Mouse (Mus musculus): Measurements from ENCODE around the gene Syngr1. TPM values are rescaled to one million over a fixed set of nuclear protein-coding genes. Genes with fewer than 3 reads are reported as not detected.
A peak's percentile ranks its signal among the peaks of the same experiment; 100 is the strongest.

Syngr1 gene
- polyA plus RNA-seq, 1 experiment from 2014 or later: 38.6 TPM

DNA sequence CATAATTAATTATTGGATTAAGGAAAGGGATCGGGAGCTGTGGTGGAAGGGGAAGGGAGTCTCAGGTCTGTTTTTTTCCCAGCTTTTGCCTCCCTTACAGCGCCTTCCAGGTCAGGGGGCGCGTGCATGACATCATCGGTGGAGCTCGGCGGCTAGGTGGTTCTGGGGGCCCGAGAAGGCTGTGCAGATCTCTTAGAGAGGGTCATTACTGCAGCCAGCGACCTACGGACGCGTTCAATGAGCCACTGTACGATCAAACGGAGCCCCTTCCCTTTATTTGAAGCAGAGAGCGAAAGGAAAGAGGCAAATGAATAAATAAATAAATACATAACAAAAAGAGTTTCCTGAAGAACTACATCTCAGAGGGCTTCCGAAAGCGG is 403 bp upstream of the Syngr1 start:
- no peaks in the 10 kb centered on the region for H3K36me3 ChIP-seq (ENCODE audit: control insufficient read depth, insufficient read depth, low read length)
- ATAC-seq (replicated peaks; ENCODE audit: low FRiP score): 0 out of 2 replicates have a peak, but pooled peaks have one; percentile 48
- H3K9me3 ChIP-seq (ENCODE audit: control insufficient read depth, low read length): peaks cover 4% of the 10 kb centered on the region
- WGBS: 2% methylated on average over 17 of the region's 17 CpGs
- peak; percentile 44 for DNase-seq (ENCODE audit: low spot score)
- peak overlapping the region; percentile 84 for H3K9ac ChIP-seq (ENCODE audit: low read depth, low read length)
- H3K27me3 ChIP-seq (replicated peaks; ENCODE audit: control insufficient read depth, insufficient read depth, low read length): peaks cover 18% of the 10 kb centered on the region
- H3K4me3 ChIP-seq (ENCODE audit: low read depth, low read length): peak overlapping the region; percentile 79
- peak overlapping the region; percentile 98 for H3K4me2 ChIP-seq
- peak overlapping the region; percentile 50 for H3K27ac ChIP-seq (ENCODE audit: low read depth, low read length)
- H3K4me1 ChIP-seq (replicated peaks; ENCODE audit: control insufficient read depth, insufficient read depth, low read length): peaks cover 15% of the 10 kb centered on the region

DNA sequence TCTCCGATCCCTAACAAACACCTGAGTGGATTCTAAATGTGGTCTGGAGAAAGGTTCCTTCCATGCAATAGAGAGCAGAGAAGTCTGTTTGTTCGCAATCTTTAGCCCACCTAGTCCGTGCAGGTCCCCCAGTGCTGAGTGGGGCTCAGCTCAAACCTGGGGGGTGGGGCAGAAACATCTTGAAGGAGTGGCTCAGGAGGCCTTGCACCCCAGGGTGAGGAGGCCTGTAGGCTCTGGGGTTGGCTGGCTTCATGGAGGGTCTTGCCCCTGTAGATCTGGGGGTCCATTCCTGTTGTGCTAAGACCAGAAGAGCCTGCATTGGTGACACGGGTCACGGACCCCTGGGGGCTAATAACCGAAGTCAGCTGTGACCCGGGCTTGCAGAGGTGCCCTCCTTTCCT is 907 bp downstream of the Syngr1 start:
- ATAC-seq (replicated peaks; ENCODE audit: low FRiP score) (no peak), DNase-seq (ENCODE audit: low spot score) (no peak)
- Histone ChIP-seq H3K9me3 (ENCODE audit: control insufficient read depth, low read length) (no peaks in the 10 kb centered on the region), H3K9ac (ENCODE audit: low read depth, low read length) (peak overlapping the region; percentile 84), H3K27ac (ENCODE audit: low read depth, low read length) (no peak overlapping the region), H3K36me3 (ENCODE audit: control insufficient read depth, insufficient read depth, low read length) (no peaks in the 10 kb centered on the region), H3K27me3 (replicated peaks; ENCODE audit: control insufficient read depth, insufficient read depth, low read length) (peaks cover 18% of the 10 kb centered on the region), H3K4me3 (ENCODE audit: low read depth, low read length) (peak overlapping the region; percentile 79), H3K4me1 (replicated peaks; ENCODE audit: control insufficient read depth, insufficient read depth, low read length) (peaks cover 28% of the 10 kb centered on the region), H3K4me2 (peak overlapping the region; percentile 98)
- 29% methylated on average over 7 of the region's 7 CpGs for WGBS

DNA sequence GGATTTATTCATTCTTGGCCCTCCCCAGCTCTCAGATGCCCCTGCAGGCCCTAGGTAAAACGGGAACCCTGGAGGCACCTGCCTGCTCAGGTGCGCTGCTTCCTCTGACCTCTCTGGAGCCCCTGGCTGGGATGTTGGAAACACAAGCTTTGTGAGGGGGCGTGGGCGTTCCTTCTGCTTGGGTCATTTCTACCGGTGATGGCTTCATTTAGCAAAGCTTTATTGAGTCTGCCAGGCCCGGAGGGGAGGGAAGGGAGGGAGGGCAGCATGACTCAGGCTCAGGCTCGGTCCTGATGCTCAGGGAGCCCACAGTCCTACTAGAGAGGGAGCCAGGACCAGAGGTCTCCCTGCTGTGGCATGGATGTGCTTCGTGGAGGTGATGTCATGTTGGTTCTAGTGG is 1.5 kb downstream of the Syngr1 start:
- 35% methylated on average over 8 of the region's 8 CpGs for WGBS

DNA sequence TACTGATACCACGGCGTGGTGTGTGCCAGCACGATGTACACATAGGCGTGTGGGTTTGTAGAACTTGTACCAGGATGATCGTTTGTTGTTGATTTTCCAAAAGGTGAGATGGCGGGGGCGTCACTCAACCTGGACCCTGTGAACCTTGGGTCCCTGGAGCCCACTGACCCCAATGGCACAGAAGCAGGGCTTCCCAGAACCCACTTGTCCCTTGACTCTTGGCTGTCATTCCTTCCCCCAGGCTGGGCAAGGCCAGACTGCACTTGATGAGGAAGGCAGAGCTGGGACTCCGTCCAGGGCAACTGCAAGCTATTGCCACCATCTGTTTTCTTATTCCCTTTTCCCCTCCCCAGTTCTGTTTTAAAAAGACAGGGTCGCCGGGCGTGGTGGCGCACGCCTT is 3.1 kb downstream of the Syngr1 start:
- no peaks in the 10 kb centered on the region for H3K36me3 ChIP-seq (ENCODE audit: control insufficient read depth, insufficient read depth, low read length)
- H3K9ac ChIP-seq (ENCODE audit: low read depth, low read length): no peak overlapping the region
- ATAC-seq (replicated peaks; ENCODE audit: low FRiP score) (no peak), DNase-seq (ENCODE audit: low spot score) (no peak)
- H3K4me2 ChIP-seq: no peak overlapping the region
- H3K4me1 ChIP-seq (replicated peaks; ENCODE audit: control insufficient read depth, insufficient read depth, low read length): peaks cover 44% of the 10 kb centered on the region
- WGBS: 93% methylated on average over 13 of the region's 13 CpGs
- H3K27ac ChIP-seq (ENCODE audit: low read depth, low read length): no peak overlapping the region
- peaks cover 18% of the 10 kb centered on the region for H3K27me3 ChIP-seq (replicated peaks; ENCODE audit: control insufficient read depth, insufficient read depth, low read length)
- H3K9me3 ChIP-seq (ENCODE audit: control insufficient read depth, low read length): no peaks in the 10 kb centered on the region
- no peak overlapping the region for H3K4me3 ChIP-seq (ENCODE audit: low read depth, low read length)

More for the DNA sequence above, 1.5 kb downstream of the Syngr1 start:
- Histone ChIP-seq H3K9ac (ENCODE audit: low read depth, low read length) (no peak overlapping the region), H3K4me3 (ENCODE audit: low read depth, low read length) (peak overlapping the region; percentile 79; the same call in 1 of the 2 replicates), H3K27ac (ENCODE audit: low read depth, low read length) (no peak overlapping the region), H3K36me3 (ENCODE audit: control insufficient read depth, insufficient read depth, low read length) (no peaks in the 10 kb centered on the region), H3K9me3 (ENCODE audit: control insufficient read depth, low read length) (no peaks in the 10 kb centered on the region), H3K27me3 (replicated peaks; ENCODE audit: control insufficient read depth, insufficient read depth, low read length) (peaks cover 18% of the 10 kb centered on the region), H3K4me2 (peak overlapping the region; percentile 98), H3K4me1 (replicated peaks; ENCODE audit: control insufficient read depth, insufficient read depth, low read length) (peaks cover 30% of the 10 kb centered on the region)
- ATAC-seq (replicated peaks; ENCODE audit: low FRiP score) (no peak), DNase-seq (ENCODE audit: low spot score) (no peak)

DNA sequence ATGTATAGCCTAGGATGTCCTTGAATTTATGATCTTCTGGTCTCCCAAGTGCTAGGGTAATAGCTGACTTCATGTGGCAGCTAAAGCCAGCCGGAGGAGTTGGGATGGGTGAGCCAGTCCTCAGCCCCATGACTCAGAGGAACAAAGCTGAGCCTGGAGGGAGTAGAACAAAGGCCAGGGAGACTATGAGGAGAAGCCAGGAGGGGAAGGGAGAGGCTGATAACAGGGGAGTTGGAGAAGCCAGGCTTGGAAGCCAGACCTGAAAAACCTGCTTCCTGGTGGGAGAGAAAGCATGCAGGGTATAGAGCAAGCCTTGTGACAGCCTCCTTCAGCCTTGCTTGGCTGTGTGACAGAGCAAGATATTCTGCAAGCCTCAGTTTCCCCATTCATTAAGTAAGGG is 4.5 kb downstream of the Syngr1 start:
- H3K4me1 ChIP-seq (replicated peaks; ENCODE audit: control insufficient read depth, insufficient read depth, low read length): peaks cover 45% of the 10 kb centered on the region
- no peaks in the 10 kb centered on the region for H3K36me3 ChIP-seq (ENCODE audit: control insufficient read depth, insufficient read depth, low read length)
- WGBS: 81% methylated on average over 1 of the region's 1 CpGs
- peaks cover 18% of the 10 kb centered on the region for H3K27me3 ChIP-seq (replicated peaks; ENCODE audit: control insufficient read depth, insufficient read depth, low read length)
- ATAC-seq (replicated peaks; ENCODE audit: low FRiP score): no peak
- H3K9me3 ChIP-seq (ENCODE audit: control insufficient read depth, low read length): no peaks in the 10 kb centered on the region
- DNase-seq (ENCODE audit: low spot score): no peak
- no peak overlapping the region for H3K4me2 ChIP-seq
- H3K4me3 ChIP-seq (ENCODE audit: low read depth, low read length): no peak overlapping the region
- H3K27ac ChIP-seq (ENCODE audit: low read depth, low read length): no peak overlapping the region
- no peak overlapping the region for H3K9ac ChIP-seq (ENCODE audit: low read depth, low read length)

DNA sequence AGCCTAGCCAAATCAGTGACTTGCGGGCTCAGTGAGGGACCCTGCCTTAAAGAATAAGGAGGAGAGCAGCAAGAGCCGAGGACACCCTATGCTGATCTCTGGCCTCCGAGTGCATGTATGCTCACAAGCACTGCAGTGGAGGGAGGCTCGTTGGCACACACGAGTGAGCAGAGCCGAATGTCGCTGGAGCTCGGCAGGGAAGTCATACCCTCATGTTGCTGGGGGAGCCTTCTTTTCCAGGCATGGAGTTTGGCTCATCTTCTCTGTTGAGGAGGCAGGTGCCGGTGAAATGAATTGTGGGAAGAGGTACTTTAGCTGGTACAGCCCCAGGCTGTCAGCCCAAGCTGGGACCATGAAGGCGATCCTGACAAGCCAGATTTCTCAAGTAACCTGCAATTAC is 5.3 kb downstream of the Syngr1 start:
- Histone ChIP-seq H3K27ac (ENCODE audit: low read depth, low read length) (peak overlapping the region; percentile 88), H3K9ac (ENCODE audit: low read depth, low read length) (peak overlapping the region; percentile 58), H3K36me3 (ENCODE audit: control insufficient read depth, insufficient read depth, low read length) (no peaks in the 10 kb centered on the region), H3K4me3 (ENCODE audit: low read depth, low read length) (peak overlapping the region; percentile 11; the same call in 1 of the 2 replicates), H3K4me2 (peak overlapping the region; percentile 55), H3K4me1 (replicated peaks; ENCODE audit: control insufficient read depth, insufficient read depth, low read length) (peaks cover 45% of the 10 kb centered on the region), H3K27me3 (replicated peaks; ENCODE audit: control insufficient read depth, insufficient read depth, low read length) (peaks cover 15% of the 10 kb centered on the region), H3K9me3 (ENCODE audit: control insufficient read depth, low read length) (no peaks in the 10 kb centered on the region)
- no peak for DNase-seq (ENCODE audit: low spot score)
- 76% methylated on average over 10 of the region's 10 CpGs for WGBS
- no peak for ATAC-seq (replicated peaks; ENCODE audit: low FRiP score)

DNA sequence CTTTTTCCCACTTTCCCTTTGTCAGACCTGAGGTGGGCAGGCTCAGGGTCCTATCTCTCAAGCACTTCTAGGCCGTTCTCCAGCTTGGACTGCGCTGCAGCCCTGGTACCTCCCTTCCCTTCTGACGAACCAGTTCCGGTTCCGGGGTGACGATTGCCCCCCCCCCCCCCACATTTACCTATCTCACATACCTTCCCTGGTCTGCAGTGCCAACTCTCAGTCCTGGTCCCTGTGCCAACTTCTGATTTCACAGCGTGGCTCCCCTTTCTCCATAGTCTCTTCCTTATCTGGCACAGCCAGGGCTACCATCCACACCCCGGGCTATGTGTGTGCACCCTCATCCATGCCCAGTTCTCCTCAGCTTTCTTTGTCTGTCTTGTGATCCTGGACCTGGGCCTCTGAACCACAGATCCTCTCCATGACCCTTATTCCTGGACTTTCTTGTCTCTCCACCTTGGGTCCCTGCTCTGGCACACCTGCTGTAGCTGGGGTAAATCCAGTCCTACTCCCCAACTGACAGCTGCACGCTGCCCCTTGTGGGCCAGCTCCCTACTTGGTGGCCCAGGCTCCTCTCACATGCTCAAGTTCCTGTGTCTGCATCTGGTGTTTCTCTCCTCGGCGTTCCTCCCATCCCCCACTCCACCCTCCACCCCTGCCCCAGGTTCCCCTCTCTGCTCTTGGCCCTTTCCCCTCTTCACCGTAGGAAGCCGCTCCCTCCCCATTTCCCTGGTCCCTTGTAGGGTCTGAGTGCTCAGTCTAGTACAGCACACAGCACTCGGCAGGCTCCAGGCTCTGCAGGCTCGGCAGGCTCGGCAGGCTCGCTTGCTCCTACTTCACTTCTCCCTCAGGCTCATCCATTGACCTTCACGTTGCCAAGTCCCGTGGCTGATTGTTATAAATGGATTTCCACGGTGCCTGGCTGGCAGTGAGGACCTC is 6.1 kb downstream of the Syngr1 start:
- DNase-seq (ENCODE audit: low spot score) (no peak), ATAC-seq (replicated peaks; ENCODE audit: low FRiP score) (peak; percentile 74)
- Histone ChIP-seq H3K4me2 (peak overlapping the region; percentile 55), H3K4me3 (ENCODE audit: low read depth, low read length) (peak overlapping the region; percentile 11; the same call in 1 of the 2 replicates), H3K9ac (ENCODE audit: low read depth, low read length) (peak overlapping the region; percentile 58), H3K9me3 (ENCODE audit: control insufficient read depth, low read length) (no peaks in the 10 kb centered on the region), H3K27ac (ENCODE audit: low read depth, low read length) (peak overlapping the region; percentile 88), H3K4me1 (replicated peaks; ENCODE audit: control insufficient read depth, insufficient read depth, low read length) (peaks cover 43% of the 10 kb centered on the region), H3K27me3 (replicated peaks; ENCODE audit: control insufficient read depth, insufficient read depth, low read length) (peaks cover 8% of the 10 kb centered on the region), H3K36me3 (ENCODE audit: control insufficient read depth, insufficient read depth, low read length) (no peaks in the 10 kb centered on the region)
- 21% methylated on average over 19 of the region's 20 CpGs for WGBS

DNA sequence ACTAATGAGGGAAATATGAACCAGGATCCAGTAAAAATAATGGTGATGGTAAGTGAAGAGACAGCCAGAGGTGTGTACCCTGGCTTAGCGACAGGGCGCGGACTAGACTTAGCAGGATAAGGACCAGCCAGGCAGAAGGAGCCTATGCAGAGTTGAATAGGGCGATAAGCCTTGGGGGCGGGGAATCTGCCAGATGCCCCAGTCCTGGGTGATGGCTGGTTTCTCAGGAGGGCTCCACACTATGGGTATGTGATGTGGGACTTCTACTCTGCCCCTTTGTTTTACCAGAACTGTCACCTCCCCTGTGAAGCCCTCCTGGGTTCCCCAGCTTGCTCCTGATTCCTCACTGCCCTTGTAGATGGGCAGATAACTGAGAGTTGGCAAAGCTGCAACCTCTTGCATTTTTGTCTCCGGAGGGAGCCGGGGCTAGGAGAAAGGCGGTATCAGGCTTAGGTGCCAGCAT is 6.9 kb downstream of the Syngr1 start:
- no peak overlapping the region for H3K4me3 ChIP-seq (ENCODE audit: low read depth, low read length)
- no peaks in the 10 kb centered on the region for H3K9me3 ChIP-seq (ENCODE audit: control insufficient read depth, low read length)
- peak overlapping the region; percentile 58 for H3K9ac ChIP-seq (ENCODE audit: low read depth, low read length)
- peak overlapping the region; percentile 88 for H3K27ac ChIP-seq (ENCODE audit: low read depth, low read length)
- H3K27me3 ChIP-seq (replicated peaks; ENCODE audit: control insufficient read depth, insufficient read depth, low read length): peaks cover under 1% of the 10 kb centered on the region; the same call in 1 of the 2 replicates
- DNase-seq (ENCODE audit: low spot score) (no peak), ATAC-seq (replicated peaks; ENCODE audit: low FRiP score) (peak; percentile 96)
- H3K4me2 ChIP-seq: peak overlapping the region; percentile 55
- peaks cover 40% of the 10 kb centered on the region for H3K4me1 ChIP-seq (replicated peaks; ENCODE audit: control insufficient read depth, insufficient read depth, low read length)
- no peaks in the 10 kb centered on the region for H3K36me3 ChIP-seq (ENCODE audit: control insufficient read depth, insufficient read depth, low read length)
- WGBS: 24% methylated on average over 8 of the region's 8 CpGs
